Mouse (Mus musculus) liver, embryonic 13.5 days (tissue): ENCODE results near the gene Acot4. TPM values are rescaled to one million over a fixed set of nuclear protein-coding genes. Genes with fewer than 3 reads are reported as not detected.
"Not testable (repeated sequence)": the region's sequence is repeated elsewhere in the genome, so short reads cannot be mapped to it uniquely, and the experiment has no call there.

Experiments used
- ATAC-seq: fragments of 200-750 bp; cut with Nextera tagmentation; 2 replicates; pipeline ENCODE4 v1.8.0; 2017; ENCODE audit warnings: low read depth, mild to moderate bottlenecking, moderate number of reproducible peaks, moderate library complexity
- DNase-seq: peaks from one replicate; pipeline ENCODE4 v3.0.0; 2022
- H3K27ac ChIP-seq: fragments of 300-500 bp; sonication (generic); 2 replicates; pipeline ENCODE4 v1.5.1; 2015; ENCODE audit warnings: moderate library complexity, mild to moderate bottlenecking, inconsistent platforms
- H3K27me3 ChIP-seq: fragments of 300-500 bp; sonication (generic); 2 replicates; pipeline ENCODE4 v1.6.1; 2015; ENCODE audit warnings: mild to moderate bottlenecking, inconsistent platforms
- H3K36me3 ChIP-seq: fragments of 300-500 bp; sonication (generic); 2 replicates; pipeline ENCODE4 v1.6.1; 2015; ENCODE audit warnings: mild to moderate bottlenecking, inconsistent platforms
- H3K4me1 ChIP-seq: fragments of 300-500 bp; sonication (generic); replicated peaks from 2 replicates; pipeline ENCODE4 v1.6.1; 2015; ENCODE audit warnings: inconsistent platforms
- H3K4me2 ChIP-seq: fragments of 300-500 bp; sonication (generic); 2 replicates; pipeline ENCODE4 v1.6.1; 2015; ENCODE audit warnings: inconsistent platforms, mild to moderate bottlenecking, moderate library complexity
- H3K4me3 ChIP-seq: fragments of 300-500 bp; sonication (generic); replicated peaks from 2 replicates; pipeline ENCODE4 v1.5.1; 2015; ENCODE audit warnings: mild to moderate bottlenecking, inconsistent platforms
- H3K9ac ChIP-seq: fragments of 300-500 bp; sonication (generic); 2 replicates; pipeline ENCODE4 v1.6.1; 2015; ENCODE audit warnings: mild to moderate bottlenecking, inconsistent platforms
- H3K9me3 ChIP-seq: fragments of 300-500 bp; sonication (generic); replicated peaks from 2 replicates; pipeline ENCODE4 v1.6.1; 2016; ENCODE audit warnings: inconsistent platforms
- WGBS: fragments of 180-500 bp; shearing (Covaris S2); methylation state at CpG from one replicate; pipeline ENCODE4 v1.1.7; 2015; ENCODE audit not compliant: insufficient replicate concordance; 5-methylcytosine and 5-hydroxymethylcytosine counted together
- polyA plus RNA-seq: library from polyadenylated mRNA; unstranded; fragments of >200 nt; fragmentation: Nextera tagmentation; extraction: Ambion mirVana; gene quantifications from 2 replicates; pipeline ENCODE4 v1.2.1, GENCODE M21; 2015

The Acot4 gene
- polyA plus RNA-seq, 1 experiment from 2014 or later, result 6.7 TPM

DNA sequence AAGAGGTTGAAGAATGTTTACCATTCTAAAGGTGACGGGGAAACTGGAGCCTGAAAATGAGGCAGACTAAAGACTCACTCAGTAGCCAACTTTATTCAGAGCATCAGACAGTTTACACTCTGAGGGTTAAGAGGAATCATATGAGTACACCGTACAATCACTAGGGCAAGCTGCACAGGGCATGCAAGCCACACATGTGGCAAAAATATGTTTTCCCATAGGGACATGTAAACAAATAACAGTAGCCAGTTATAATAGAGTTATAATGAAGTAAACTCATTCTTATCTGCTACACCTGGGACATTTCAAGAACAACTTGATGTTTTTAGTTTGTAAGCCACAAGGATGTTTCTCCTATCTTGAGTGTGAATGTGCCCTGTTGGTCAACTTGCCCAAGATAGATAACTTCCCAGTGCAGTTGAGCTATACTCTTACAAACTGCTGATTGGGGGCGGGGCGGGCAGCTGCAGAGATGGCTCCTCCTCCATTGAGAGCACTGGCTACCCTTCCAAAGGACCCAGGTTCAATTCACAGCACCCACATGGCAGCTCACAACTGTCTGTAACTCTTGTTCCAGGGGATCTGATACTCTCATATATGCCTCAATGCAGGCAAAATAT, 39.3 kb downstream of the Acot4 start:
- Histone ChIP-seq H3K27ac (no peak overlapping the region), H3K36me3 (no peaks in the 10 kb centered on the region), H3K9me3 (no peaks in the 10 kb centered on the region), H3K4me3 (no peak overlapping the region), H3K4me1 (no peaks in the 10 kb centered on the region), H3K9ac (no peak overlapping the region), H3K27me3 (peaks cover 3% of the 10 kb centered on the region; the same call in 1 of the 2 replicates), H3K4me2 (no peak overlapping the region)
- ATAC-seq (no peak), DNase-seq (no peak)
- WGBS, result 60% methylated on average over 4 of the region's 4 CpGs

DNA sequence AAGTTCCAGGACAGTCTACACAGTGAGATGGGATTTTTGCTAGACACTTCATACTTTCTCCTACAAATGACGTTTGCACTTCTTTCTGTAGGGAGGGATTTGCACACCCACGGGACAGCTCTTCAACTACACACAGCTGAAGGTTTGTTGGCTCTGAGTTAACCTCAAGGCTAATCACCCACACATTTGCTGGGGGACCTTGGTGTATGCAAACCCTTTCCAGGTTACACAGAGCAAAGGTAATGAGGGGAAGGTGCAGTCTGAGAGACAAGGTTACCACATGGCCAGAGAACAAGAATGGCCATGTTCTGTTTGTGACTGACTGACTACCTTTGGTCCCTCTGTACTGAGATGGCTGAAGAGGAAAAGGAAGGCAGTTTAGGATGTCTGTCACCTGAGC, 45.7 kb downstream of the Acot4 start:
- H3K4me1 ChIP-seq, result no peaks in the 10 kb centered on the region
- DNase-seq, result no peak
- WGBS, result 63% methylated on average over 2 of the region's 2 CpGs
- ATAC-seq, result no peak
- no peaks in the 10 kb centered on the region for H3K27me3 ChIP-seq
- peaks cover 5% of the 10 kb centered on the region; the same call in 1 of the 2 replicates for H3K9me3 ChIP-seq
- no peak overlapping the region for H3K27ac ChIP-seq
- H3K9ac ChIP-seq, result no peak overlapping the region
- H3K4me3 ChIP-seq, result no peak overlapping the region
- H3K36me3 ChIP-seq, result no peaks in the 10 kb centered on the region
- no peak overlapping the region for H3K4me2 ChIP-seq

DNA sequence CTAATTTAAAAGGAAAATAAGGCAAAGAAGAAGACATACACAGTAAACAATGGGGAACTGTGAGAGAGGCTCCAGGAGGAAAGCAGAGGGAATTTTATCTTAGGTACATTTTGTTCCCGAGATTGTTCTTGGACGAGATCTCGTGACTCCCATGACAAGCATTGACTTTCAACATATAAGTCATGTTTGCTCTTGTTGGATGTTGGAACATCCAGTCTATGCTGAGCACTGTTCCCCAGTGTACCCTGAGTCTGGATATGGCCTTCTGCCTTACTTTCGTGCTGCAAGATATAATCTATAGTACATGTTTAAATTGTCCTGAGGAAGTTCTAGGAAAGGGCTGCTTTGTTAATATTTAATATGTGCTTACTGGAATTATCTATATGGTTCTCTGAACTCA, 46.4 kb downstream of the Acot4 start:
- no peaks in the 10 kb centered on the region for H3K27me3 ChIP-seq
- H3K4me3 ChIP-seq, result no peak overlapping the region
- no peak overlapping the region for H3K27ac ChIP-seq
- ATAC-seq, result no peak
- no peaks in the 10 kb centered on the region for H3K4me1 ChIP-seq
- no peak overlapping the region for H3K9ac ChIP-seq
- 56% methylated on average over 4 of the region's 4 CpGs for WGBS
- peaks cover 5% of the 10 kb centered on the region; the same call in 1 of the 2 replicates for H3K9me3 ChIP-seq
- H3K4me2 ChIP-seq, result no peak overlapping the region
- DNase-seq, result no peak
- no peaks in the 10 kb centered on the region for H3K36me3 ChIP-seq

DNA sequence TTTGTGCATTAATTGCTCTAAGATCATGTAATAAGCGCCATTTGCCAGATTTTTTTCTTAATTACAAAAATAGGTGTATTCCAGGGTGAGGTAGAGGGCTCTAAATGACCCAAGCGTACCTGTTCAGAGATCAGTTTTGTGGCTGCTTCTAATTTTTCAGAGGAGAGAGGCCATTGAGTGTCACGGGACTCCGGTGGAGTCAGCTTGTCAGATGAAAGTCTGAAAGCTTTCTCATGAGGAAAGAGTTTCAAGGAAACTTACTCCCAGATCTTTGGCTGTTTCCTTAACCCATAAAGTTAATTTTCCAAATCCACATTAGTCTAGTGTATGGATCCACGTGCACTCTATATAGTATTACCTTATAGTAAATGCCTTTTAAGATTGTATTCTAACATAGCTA, 56.5 kb downstream of the Acot4 start:
- not testable (repeated sequence) for H3K27ac ChIP-seq, H3K9me3 ChIP-seq, H3K36me3 ChIP-seq, H3K4me3 ChIP-seq, H3K4me1 ChIP-seq, H3K27me3 ChIP-seq, DNase-seq, H3K9ac ChIP-seq, H3K4me2 ChIP-seq, ATAC-seq
- WGBS, result 72% methylated on average over 5 of the region's 5 CpGs

Other genes starting within 250 kb of the Acot4 start
- gene Numb, start 116.4 kb upstream of the Acot4 start, polyA plus RNA-seq, result 11.8 and 16.3 TPM in 2 replicates
- 9.3 and 9.8 TPM in 2 replicates for gene Riox1, start 87.8 kb upstream of the Acot4 start, polyA plus RNA-seq
- gene Heatr4, start 53.5 kb upstream of the Acot4 start, polyA plus RNA-seq, result not detected in 2 replicates
- 14.7 and 16.1 TPM in 2 replicates for gene Acot2, start 50.5 kb upstream of the Acot4 start, polyA plus RNA-seq
- gene Acot1, start 28.9 kb upstream of the Acot4 start, polyA plus RNA-seq, result 28.2 and 34.7 TPM in 2 replicates
- 0.46 TPM in 1 of 2 replicates, not detected in the other for gene Gm49366, start 556 bp downstream of the Acot4 start, polyA plus RNA-seq
- gene Acot3, start 13.8 kb downstream of the Acot4 start, polyA plus RNA-seq, result 4.2 and 4.7 TPM in 2 replicates
- not detected in 2 replicates for gene Acot5, start 30.9 kb downstream of the Acot4 start, polyA plus RNA-seq
- 0.40 and 0.51 TPM in 2 replicates for gene Acot6, start 62.3 kb downstream of the Acot4 start, polyA plus RNA-seq
- 0.23 and 0.27 TPM in 2 replicates for gene Dnal1, start 76.0 kb downstream of the Acot4 start, polyA plus RNA-seq
- gene Pnma1, start 110.1 kb downstream of the Acot4 start, polyA plus RNA-seq, result 0.14 TPM in 1 of 2 replicates, not detected in the other
- gene Elmsan1, start 180.5 kb downstream of the Acot4 start, polyA plus RNA-seq, result 3.7 and 4.4 TPM in 2 replicates
- 29.3 and 36.5 TPM in 2 replicates for gene Ptgr2, start 246.9 kb downstream of the Acot4 start, polyA plus RNA-seq